Mouse (Mus musculus) hindbrain, embryonic 14.5 days (tissue): Measurements from ENCODE around the gene AC134908.4. TPM values are rescaled to one million over a fixed set of nuclear protein-coding genes. Genes with fewer than 3 reads are reported as not detected.

Experiments
- ATAC-seq: fragments of 200-750 bp; cut with Nextera tagmentation; 2 replicates; pipeline ENCODE4 v1.8.0; 2017; ENCODE audit warnings: moderate number of reproducible peaks, mild to moderate bottlenecking, moderate TSS enrichment, moderate library complexity; ENCODE audit not compliant: low FRiP score
- DNase-seq: peaks from one replicate; pipeline ENCODE4 v3.0.0-alpha.2; 2015; ENCODE audit warnings: low spot score
- H3K27ac ChIP-seq: fragments of 300-500 bp; sonication (generic); 2 replicates; pipeline ENCODE4 v1.5.1; 2014; ENCODE audit warnings: mild to moderate bottlenecking, moderate library complexity
- H3K27me3 ChIP-seq: fragments of 300-500 bp; sonication (generic); 2 replicates; pipeline ENCODE4 v1.6.1; 2014; ENCODE audit warnings: mild to moderate bottlenecking, low read length, mixed read lengths; ENCODE audit not compliant: control insufficient read depth, insufficient read depth
- H3K36me3 ChIP-seq: fragments of 300-500 bp; sonication (generic); replicated peaks from 2 replicates; pipeline ENCODE4 v1.6.1; 2014; ENCODE audit not compliant: control insufficient read depth, insufficient read depth
- H3K4me1 ChIP-seq: fragments of 300-500 bp; sonication (generic); replicated peaks from 2 replicates; pipeline ENCODE4 v1.6.1; 2014; ENCODE audit warnings: antibody characterized with exemption, low read length, mixed read lengths; ENCODE audit not compliant: control insufficient read depth, insufficient read depth
- H3K4me2 ChIP-seq: fragments of 300-500 bp; sonication (generic); replicated peaks from 2 replicates; pipeline ENCODE4 v1.6.1; 2014; ENCODE audit warnings: mild to moderate bottlenecking, moderate library complexity
- H3K4me3 ChIP-seq: fragments of 300-500 bp; sonication (generic); replicated peaks from 2 replicates; pipeline ENCODE4 v1.5.1; 2014; ENCODE audit warnings: mild to moderate bottlenecking, low read length
- H3K9ac ChIP-seq: fragments of 300-500 bp; sonication (generic); 2 replicates; pipeline ENCODE4 v1.6.1; 2014
- H3K9me3 ChIP-seq: fragments of 300-500 bp; sonication (generic); 2 replicates; pipeline ENCODE4 v1.6.1; 2016; ENCODE audit warnings: low read length; ENCODE audit not compliant: control insufficient read depth
- WGBS: fragments of 180-500 bp; shearing (Covaris S2); extraction: QIAGEN DNeasy Blood & Tissue Kit; methylation state at CpG from one replicate; pipeline ENCODE4 v1.1.7; 2014; 5-methylcytosine and 5-hydroxymethylcytosine counted together
- polyA plus RNA-seq: library from polyadenylated mRNA; unstranded; fragments of >200 nt; fragmentation: Nextera tagmentation; extraction: Ambion mirVana; gene quantifications from 2 replicates; pipeline ENCODE4 v1.2.1, GENCODE M21; 2014

AC134908.4 gene
- polyA plus RNA-seq, 1 experiment from 2014 or later: not detected

GRCm38 (mm10) chr17:25786280-25786679, 9.2 kb downstream of the AC134908.4 start, which contains the start of gene Ccdc78:
Gene Ccdc78, plus strand, starts transcription at chr17:25786580.
- 82% methylated on average over 3 of the region's 3 CpGs for WGBS
- no peak for ATAC-seq
- H3K36me3 ChIP-seq: peaks cover 50% of the 10 kb centered on the region

GRCm38 (mm10) chr17:25785281-25785745, 10.1 kb downstream of the AC134908.4 start, which contains the start of gene Haghl:
Gene Haghl, minus strand, starts transcription at chr17:25785673.
- Histone ChIP-seq H3K36me3 (peaks cover 60% of the 10 kb centered on the region), H3K4me3 (peak within 1 kb of the TSS; percentile 52), H3K4me1 (peaks cover 16% of the 10 kb centered on the region), H3K27ac (peak within 1 kb of the TSS; percentile 77), H3K9ac (peak within 1 kb of the TSS; percentile 74), H3K9me3 (no peaks in the 10 kb centered on the region), H3K4me2 (peak within 1 kb of the TSS; percentile 85), H3K27me3 (no peaks in the 10 kb centered on the region)
- WGBS: under 1% methylated on average over 23 of the region's 23 CpGs
- DNase-seq (peak; percentile 98), ATAC-seq (peak; percentile 81)

More at GRCm38 (mm10) chr17:25786280-25786679, 9.2 kb downstream of the AC134908.4 start, which contains the start of gene Ccdc78:
- Histone ChIP-seq H3K27ac (peak within 1 kb of the TSS; percentile 77), H3K9ac (peak within 1 kb of the TSS; percentile 74), H3K4me3 (peak within 1 kb of the TSS; percentile 52), H3K4me2 (peak within 1 kb of the TSS; percentile 85), H3K4me1 (peaks cover 18% of the 10 kb centered on the region), H3K27me3 (no peaks in the 10 kb centered on the region), H3K9me3 (no peaks in the 10 kb centered on the region)
- DNase-seq: no peak

- ATAC-seq (no peak), DNase-seq (no peak)
- H3K27me3 ChIP-seq: no peaks in the 10 kb centered on the region
- no peak overlapping the region for H3K27ac ChIP-seq
- peaks cover 16% of the 10 kb centered on the region for H3K4me1 ChIP-seq
- H3K9ac ChIP-seq: peak overlapping the region; percentile 74
- peaks cover 59% of the 10 kb centered on the region for H3K36me3 ChIP-seq
- H3K4me3 ChIP-seq: peak overlapping the region; percentile 52
- 82% methylated on average over 15 of the region's 15 CpGs for WGBS
- no peaks in the 10 kb centered on the region for H3K9me3 ChIP-seq
- H3K4me2 ChIP-seq: peak overlapping the region; percentile 85
Measured at GRCm38 (mm10) chr17:25783861-25784574, 11.4 kb downstream of the AC134908.4 start.

GRCm38 (mm10) chr17:25783086-25783485, 12.4 kb downstream of the AC134908.4 start:
- H3K4me1 ChIP-seq: peaks cover 16% of the 10 kb centered on the region
- ATAC-seq (no peak), DNase-seq (no peak)
- WGBS: 76% methylated on average over 7 of the region's 7 CpGs
- H3K27me3 ChIP-seq: no peaks in the 10 kb centered on the region
- 0 out of 2 replicates have a peak overlapping the region, but pooled peaks have one; percentile 74 for H3K9ac ChIP-seq
- no peak overlapping the region for H3K4me3 ChIP-seq
- H3K4me2 ChIP-seq: no peak overlapping the region
- H3K9me3 ChIP-seq: no peaks in the 10 kb centered on the region
- H3K36me3 ChIP-seq: peaks cover 59% of the 10 kb centered on the region
- H3K27ac ChIP-seq: no peak overlapping the region

GRCm38 (mm10) chr17:25781339-25781738, 14.1 kb downstream of the AC134908.4 start:
- H3K36me3 ChIP-seq: peaks cover 58% of the 10 kb centered on the region
- H3K9ac ChIP-seq: no peak overlapping the region
- no peaks in the 10 kb centered on the region for H3K27me3 ChIP-seq
- H3K4me3 ChIP-seq: no peak overlapping the region
- H3K27ac ChIP-seq: no peak overlapping the region
- peaks cover 16% of the 10 kb centered on the region for H3K4me1 ChIP-seq
- H3K9me3 ChIP-seq: no peaks in the 10 kb centered on the region
- no peak overlapping the region for H3K4me2 ChIP-seq
- no peak for ATAC-seq
- WGBS: 89% methylated on average over 6 of the region's 6 CpGs
- no peak for DNase-seq

GRCm38 (mm10) chr17:25777948-25778347, 17.5 kb downstream of the AC134908.4 start:
- no peak overlapping the region for H3K9ac ChIP-seq
- H3K9me3 ChIP-seq: no peaks in the 10 kb centered on the region
- H3K4me1 ChIP-seq: peaks cover 8% of the 10 kb centered on the region; the same call in 1 of the 2 replicates
- 98% methylated on average over 5 of the region's 5 CpGs for WGBS
- no peak overlapping the region for H3K4me2 ChIP-seq
- DNase-seq: no peak
- no peaks in the 10 kb centered on the region for H3K27me3 ChIP-seq
- H3K36me3 ChIP-seq: peaks cover 45% of the 10 kb centered on the region
- no peak overlapping the region for H3K27ac ChIP-seq
- ATAC-seq: no peak
- H3K4me3 ChIP-seq: no peak overlapping the region

GRCm38 (mm10) chr17:25775318-25776062, 20.0 kb downstream of the AC134908.4 start:
- DNase-seq (no peak), ATAC-seq (no peak)
- Histone ChIP-seq H3K9me3 (no peaks in the 10 kb centered on the region), H3K9ac (no peak overlapping the region), H3K36me3 (peaks cover 21% of the 10 kb centered on the region), H3K27me3 (no peaks in the 10 kb centered on the region), H3K4me2 (no peak overlapping the region), H3K4me3 (no peak overlapping the region), H3K4me1 (peaks cover 8% of the 10 kb centered on the region; the same call in 1 of the 2 replicates), H3K27ac (no peak overlapping the region)
- WGBS: 84% methylated on average over 10 of the region's 10 CpGs

- H3K9me3 ChIP-seq: no peaks in the 10 kb centered on the region
- H3K36me3 ChIP-seq: peaks cover 9% of the 10 kb centered on the region; the same call in 1 of the 2 replicates
- peaks cover 8% of the 10 kb centered on the region; the same call in 1 of the 2 replicates for H3K4me1 ChIP-seq
- H3K4me2 ChIP-seq: peak within 1 kb of the TSS; percentile 54
- peaks cover 4% of the 10 kb centered on the region; the same call in 1 of the 2 replicates for H3K27me3 ChIP-seq
- DNase-seq (peak; percentile 99), ATAC-seq (peak; percentile 88)
- peak within 1 kb of the TSS; percentile 51 for H3K4me3 ChIP-seq
- peak within 1 kb of the TSS; percentile 68 for H3K9ac ChIP-seq
- no peak within 1 kb of the TSS for H3K27ac ChIP-seq
- WGBS: under 1% methylated on average over 37 of the region's 37 CpGs
Measured at GRCm38 (mm10) chr17:25773549-25774120, 21.8 kb downstream of the AC134908.4 start, which contains the start of gene Narfl. Gene Narfl, plus strand, starts transcription at chr17:25773776.
